ENCODE assay signal across 14 mouse cellular contexts in the genomic region with DNA sequence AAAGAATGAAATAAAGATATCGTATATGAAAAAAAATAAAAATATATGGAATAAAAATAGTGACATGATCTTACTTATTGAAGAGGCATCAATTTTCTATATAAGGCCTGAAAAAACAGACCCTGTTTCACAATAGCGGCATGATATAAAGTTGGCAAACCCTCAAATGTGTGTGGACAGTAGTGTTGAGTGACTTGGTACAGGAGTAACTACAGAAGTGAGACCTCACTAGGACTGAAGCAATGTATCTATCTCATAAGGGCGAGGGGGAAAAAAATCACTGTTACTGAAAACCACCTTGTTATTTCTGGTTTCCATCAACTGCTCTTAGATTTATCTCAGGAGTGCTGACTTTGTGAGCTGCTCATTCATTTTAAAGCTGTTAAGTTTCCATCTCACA.
"Had no signal": no experiment of that assay in that cellular context is flagged by ENCODE, and none has a peak within 500 bp of the region (broad histone marks: within the 10 kb centered on the region; RNA-seq: fewer than 3 reads in every experiment).

No protein-coding gene starts in this region.

- H3K9me3 ChIP-seq: liver, embryonic 13.5 days; megakaryocyte, embryonic 14.5 days; midbrain, embryonic 15.5 days; neural tube, embryonic 12.5 days had no signal

- H3K4me3 ChIP-seq: layer of hippocampus, adult 2 months; liver, embryonic 13.5 days; megakaryocyte, embryonic 14.5 days; midbrain, embryonic 15.5 days; neural tube, embryonic 12.5 days had no signal

- H3K27ac ChIP-seq: layer of hippocampus, adult 2 months; liver, embryonic 13.5 days; macrophage; midbrain, embryonic 15.5 days; neural tube, embryonic 12.5 days; stomach, postnatal 0 days had no signal

- H3K4me1 ChIP-seq: liver, embryonic 13.5 days; megakaryocyte, embryonic 14.5 days; midbrain, embryonic 15.5 days; neural tube, embryonic 12.5 days had no signal

- H3K9ac ChIP-seq: liver, embryonic 13.5 days; liver, postnatal 0 days; midbrain, embryonic 15.5 days; neural tube, embryonic 12.5 days had no signal

- H3K27me3 ChIP-seq: liver, embryonic 13.5 days; megakaryocyte, embryonic 14.5 days; midbrain, embryonic 15.5 days; neural tube, embryonic 12.5 days had no signal

- H3K36me3 ChIP-seq: liver, embryonic 13.5 days; midbrain, embryonic 15.5 days; neural tube, embryonic 12.5 days had no signal

- DNase-seq: kidney, adult 18-20 months; kidney, postnatal 10 days; kidney, postnatal 4 days; liver; liver, embryonic 13.5 days; liver, postnatal 0 days; thymus, postnatal 4 days had no signal

- ATAC-seq: liver, postnatal 0 days; midbrain, embryonic 15.5 days had no signal

- H3K4me2 ChIP-seq: liver, embryonic 13.5 days; midbrain, embryonic 11.5 days; midbrain, embryonic 15.5 days; neural tube, embryonic 12.5 days had no signal
